ENCODE assay signal across 9 mouse cellular contexts in the genomic region with DNA sequence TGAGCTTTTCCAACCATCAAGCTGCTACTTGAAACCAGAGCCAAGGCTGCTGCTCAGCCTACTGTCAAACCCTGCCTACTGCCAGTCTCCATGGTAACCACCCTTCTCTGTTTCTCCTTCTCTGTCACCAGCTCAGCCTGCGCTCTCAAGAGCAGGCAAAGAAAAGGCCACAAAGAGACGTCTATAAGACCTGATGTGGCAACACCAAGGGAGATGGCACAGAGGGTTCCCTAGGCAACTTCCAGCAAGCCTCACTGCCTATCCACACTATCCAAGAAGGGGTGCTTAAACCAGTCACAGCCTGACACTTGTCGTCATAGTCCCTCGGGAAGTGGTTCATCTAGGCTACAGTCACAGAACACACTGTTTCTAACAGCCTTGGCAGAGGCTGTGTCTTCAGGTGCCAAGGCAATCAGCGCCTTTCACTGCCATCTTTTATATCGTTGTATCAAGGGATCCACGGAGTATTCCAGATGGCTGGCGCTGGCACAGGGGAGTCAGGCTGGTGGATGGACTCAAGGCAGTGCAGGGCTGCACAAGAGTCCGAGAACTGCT. TPM values are rescaled to one million over a fixed set of nuclear protein-coding genes. Genes with fewer than 3 reads are reported as not detected.
DNase-seq lines count a peak whose midpoint lies in the region; TF ChIP-seq lines count a peak whose summit lies in the region.
"Had no signal": no experiment of that assay in that cellular context is flagged by ENCODE, and none has a peak within 500 bp of the region (broad histone marks: within the 10 kb centered on the region; RNA-seq: fewer than 3 reads in every experiment).

No protein-coding gene starts in this region.

- no peak for TF ChIP-seq POLR2A in kidney, adult 2 months (IDR thresholded peaks at IDR 0.05; ENCODE audit: low read depth, low read length)

- H3K27me3 ChIP-seq in kidney, adult 2 months (replicated peaks; ENCODE audit: control insufficient read depth, insufficient read depth, low read length) = no peaks in the 10 kb centered on the region
- H3K27me3 ChIP-seq: limb, embryonic 12.5 days had no signal

- no peaks in the 10 kb centered on the region for H3K4me1 ChIP-seq in kidney, adult 2 months (ENCODE audit: control insufficient read depth, insufficient read depth, low read length)

- DNase-seq in R1 (ENCODE audit: low read depth, low spot score) = peak; percentile 68
- DNase-seq in brain, embryonic 18.5 days (ENCODE audit: low read depth, low spot score) = peak; percentile 84
- DNase-seq in frontal cortex, postnatal 10 days (ENCODE audit: low spot score in 2 of 2) = peak; percentile 64 to 76
- peak; percentile 47 to 68 for DNase-seq in left cerebral cortex, adult 18-20 months (ENCODE audit: low spot score in 2 of 2)
- DNase-seq in right cerebral cortex, postnatal 10 days (ENCODE audit: low spot score in 2 of 2) = peak; percentile 84 to 92
- DNase-seq in testis, postnatal 14 days (ENCODE audit: low spot score) = no peak
- DNase-seq in lung, postnatal 10 days = no peak
- no peak for DNase-seq in kidney, adult 2 months

- peaks cover 2% of the 10 kb centered on the region; the same call in 1 of the 2 replicates for H3K36me3 ChIP-seq in kidney, adult 2 months (ENCODE audit: control insufficient read depth, insufficient read depth, low read length)

- WGBS in kidney, adult 2 months = 84% methylated on average over 9 of the region's 9 CpGs

- no peak overlapping the region for H3K27ac ChIP-seq in kidney, adult 2 months (ENCODE audit: insufficient read depth, low read depth, low read length)
- H3K27ac ChIP-seq: limb, embryonic 12.5 days had no signal

- no peak overlapping the region for H3K4me3 ChIP-seq in kidney, adult 2 months (ENCODE audit: insufficient read depth, low read depth, low read length)
- H3K4me3 ChIP-seq: limb, embryonic 12.5 days had no signal

- no peak for TF ChIP-seq CTCF in kidney, adult 2 months (conservative IDR thresholded peaks at IDR 0.05; ENCODE audit: insufficient read depth, insufficient read length, low read depth, low read length)

RNA-seq across cellular contexts. Expression of a gene that starts 33.3 kb away (rescaled TPM):
- total RNA-seq in left cerebral cortex, adult 18-20 months (2021) = 10 to 100 TPM; 29.2 to 29.7 TPM
- 4.9 and 6.9 TPM in 2 replicates for polyA plus RNA-seq in kidney, adult 2 months (2012; rRNA removed)

RNA-seq across cellular contexts. Expression of a gene that starts 58.9 kb away (rescaled TPM):
- 1 to 10 TPM; 5.2 to 5.4 TPM for total RNA-seq in left cerebral cortex, adult 18-20 months (2021)
- 2.4 and 2.9 TPM in 2 replicates for polyA plus RNA-seq in kidney, adult 2 months (2012; rRNA removed)

Comparison
In these comparisons a context has a peak if more than half of its experiments do, and no peak if none do; other contexts are left out.
1. DNase-seq: peak in R1 (single experiment), brain, embryonic 18.5 days (single experiment), frontal cortex, postnatal 10 days (2 of 2), left cerebral cortex, adult 18-20 months (2 of 2) and right cerebral cortex, postnatal 10 days (2 of 2); none in testis, postnatal 14 days (single experiment), lung, postnatal 10 days (single experiment) and kidney, adult 2 months (single experiment).